In the genomic region with DNA sequence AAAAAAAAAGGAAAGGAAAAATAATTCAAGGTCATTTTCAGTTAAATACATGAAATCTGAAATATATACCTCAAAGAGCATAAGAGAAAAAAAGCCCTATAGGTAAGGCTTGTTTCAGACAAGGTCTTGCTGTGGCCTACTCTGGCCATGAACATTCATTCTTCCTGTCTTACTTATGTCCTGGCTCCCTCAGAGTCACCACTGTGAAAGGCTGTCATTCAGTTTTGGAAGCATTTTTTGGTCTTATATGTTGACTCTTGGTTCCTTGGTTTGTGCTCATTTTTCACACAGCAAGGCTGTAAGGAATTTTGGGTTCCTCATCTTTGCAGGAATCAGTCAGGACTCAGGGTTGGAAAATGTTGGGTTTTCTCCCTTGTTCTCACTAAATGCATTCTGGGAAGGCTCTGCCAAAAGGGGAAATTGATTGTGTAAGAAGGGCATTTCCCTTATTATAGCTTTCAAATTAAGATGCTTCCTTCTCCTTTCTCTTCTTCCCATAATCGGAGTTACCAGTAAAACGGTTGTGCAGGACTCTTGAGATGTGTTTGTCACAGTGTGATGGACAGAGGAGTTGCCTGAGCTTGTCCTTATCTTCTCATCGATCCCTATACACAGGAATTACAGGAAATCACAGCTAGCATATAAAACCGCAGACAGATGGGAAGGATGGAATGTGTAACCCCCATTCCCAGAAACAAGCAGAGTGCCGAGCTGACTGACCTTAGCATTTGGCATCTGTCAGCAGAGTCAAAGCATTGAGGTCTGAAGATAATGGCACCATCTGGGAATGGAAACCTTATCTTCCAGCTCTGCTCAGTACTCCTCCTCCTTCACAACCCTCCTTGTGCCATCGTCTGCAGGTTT, we compare ENCODE assay signal across 10 mouse cellular contexts. TPM values are rescaled to one million over a fixed set of nuclear protein-coding genes. Genes with fewer than 3 reads are reported as not detected.
DNase-seq lines count a peak whose midpoint lies in the region; ATAC-seq and TF ChIP-seq lines count a peak whose summit lies in the region.
"Had no signal": no experiment of that assay in that cellular context is flagged by ENCODE, and none has a peak within 500 bp of the region (broad histone marks: within the 10 kb centered on the region; RNA-seq: fewer than 3 reads in every experiment).

No protein-coding gene starts in this region.

- peak overlapping the region; percentile 55 for H3K27ac ChIP-seq in heart, adult 2 months
- peak overlapping the region; percentile 52 for H3K27ac ChIP-seq in ES-Bruce4 (ENCODE audit: insufficient read depth, low read length)
- peak overlapping the region; percentile 13; the same call in 1 of the 2 replicates for H3K27ac ChIP-seq in embryonic facial prominence, embryonic 14.5 days (replicated peaks; ENCODE audit: low read depth, low read length)
- H3K27ac ChIP-seq in liver, embryonic 16.5 days (ENCODE audit: low read length): peak overlapping the region; percentile 62
- H3K27ac ChIP-seq: limb, embryonic 12.5 days had no signal

- TF ChIP-seq EP300 in heart, adult 2 months (IDR thresholded peaks at IDR 0.05; ENCODE audit: insufficient read depth, low read depth, low read length): no peak
- 0 out of 2 replicates have a peak, but pooled peaks have one; percentile 29 for TF ChIP-seq EP300 in ES-Bruce4 (IDR thresholded peaks at IDR 0.05; ENCODE audit: insufficient read depth, low read depth, low read length)

- 8% methylated on average over 6 of the region's 6 CpGs for WGBS in heart, adult 2 months
- 40% methylated on average over 6 of the region's 6 CpGs for WGBS in embryonic facial prominence, embryonic 14.5 days
- 12% methylated on average over 6 of the region's 6 CpGs for WGBS in liver, embryonic 16.5 days (ENCODE audit: insufficient replicate concordance)

- no peaks in the 10 kb centered on the region for H3K9me3 ChIP-seq in ES-Bruce4 (replicated peaks; ENCODE audit: control insufficient read depth, insufficient read depth, low read length, poor library complexity, severe bottlenecking)
- H3K9me3 ChIP-seq in embryonic facial prominence, embryonic 14.5 days (ENCODE audit: control insufficient read depth, low read length): no peaks in the 10 kb centered on the region
- no peaks in the 10 kb centered on the region for H3K9me3 ChIP-seq in liver, embryonic 16.5 days (replicated peaks; ENCODE audit: control insufficient read depth, low read length)
- H3K9me3 ChIP-seq: limb, embryonic 12.5 days had no signal

- peaks cover 79% of the 10 kb centered on the region for H3K36me3 ChIP-seq in heart, adult 2 months (ENCODE audit: control insufficient read depth, insufficient read depth, low read length)
- H3K36me3 ChIP-seq in ES-Bruce4 (ENCODE audit: control insufficient read depth, insufficient read depth, low read length, poor library complexity, severe bottlenecking): no peaks in the 10 kb centered on the region
- no peaks in the 10 kb centered on the region for H3K36me3 ChIP-seq in embryonic facial prominence, embryonic 14.5 days (ENCODE audit: control insufficient read depth, insufficient read depth, low read length)
- H3K36me3 ChIP-seq in liver, embryonic 16.5 days (ENCODE audit: control insufficient read depth, insufficient read depth): no peaks in the 10 kb centered on the region
- H3K36me3 ChIP-seq: limb, embryonic 12.5 days had no signal

- no peak overlapping the region for H3K9ac ChIP-seq in heart, adult 2 months (ENCODE audit: low read depth, low read length)
- no peak overlapping the region for H3K9ac ChIP-seq in ES-Bruce4 (ENCODE audit: low read depth, poor library complexity, severe bottlenecking)
- no peak overlapping the region for H3K9ac ChIP-seq in embryonic facial prominence, embryonic 14.5 days (ENCODE audit: low read depth, low read length)
- 0 out of 2 replicates have a peak overlapping the region, but pooled peaks have one; percentile 14 for H3K9ac ChIP-seq in liver, embryonic 16.5 days (ENCODE audit: low read depth, low read length)
- H3K9ac ChIP-seq: limb, embryonic 12.5 days had no signal

- no peak for DNase-seq in heart, adult 2 months
- DNase-seq in heart, postnatal 36 days: no peak
- DNase-seq in embryonic facial prominence, embryonic 14.5 days (ENCODE audit: low spot score): no peak
- no peak for DNase-seq in layer of hippocampus, adult 9-11 months
- no peak for DNase-seq in lung, postnatal 10 days
- no peak for DNase-seq in spleen, adult 12 weeks (ENCODE audit: low spot score)
- DNase-seq: gastrocnemius, postnatal 25 days had no signal

- 0 out of 2 replicates have a peak, but pooled peaks have one; percentile 33 for ATAC-seq in embryonic facial prominence, embryonic 14.5 days (ENCODE audit: low read depth)
- ATAC-seq in liver, embryonic 16.5 days (ENCODE audit: low read depth): peak; percentile 64

- TF ChIP-seq CTCF in heart, adult 2 months (IDR thresholded peaks at IDR 0.05): no peak
- TF ChIP-seq CTCF in ES-Bruce4 (IDR thresholded peaks at IDR 0.05; ENCODE audit: low read depth, low read length): no peak

- H3K27me3 ChIP-seq in heart, adult 2 months (ENCODE audit: control insufficient read depth, insufficient read depth, low read length): no peaks in the 10 kb centered on the region
- H3K27me3 ChIP-seq in ES-Bruce4 (ENCODE audit: control insufficient read depth, insufficient read depth, low read length, poor library complexity, severe bottlenecking): no peaks in the 10 kb centered on the region
- H3K27me3 ChIP-seq in embryonic facial prominence, embryonic 14.5 days (replicated peaks; ENCODE audit: control insufficient read depth, insufficient read depth, low read length): no peaks in the 10 kb centered on the region
- H3K27me3 ChIP-seq in liver, embryonic 16.5 days (ENCODE audit: control insufficient read depth, insufficient read depth, low read depth, low read length): no peaks in the 10 kb centered on the region
- H3K27me3 ChIP-seq: limb, embryonic 12.5 days had no signal

- intact Hi-C loops in heart, adult 2 months (cut with DNase I): no loop called here
- intact Hi-C loops in heart, postnatal 36 days (cut with DNase I): loop anchor here (2.0 kb wide), 1 partner anchor 17 kb away; no protein-coding TSS in a partner anchor

- H3K4me3 ChIP-seq in heart, adult 2 months: no peak overlapping the region
- H3K4me3 ChIP-seq in ES-Bruce4 (ENCODE audit: low read depth, low read length): no peak overlapping the region
- no peak overlapping the region for H3K4me3 ChIP-seq in embryonic facial prominence, embryonic 14.5 days (ENCODE audit: low read depth, low read length)
- no peak overlapping the region for H3K4me3 ChIP-seq in liver, embryonic 16.5 days (ENCODE audit: low read depth, low read length)
- H3K4me3 ChIP-seq: limb, embryonic 12.5 days had no signal

- no peak for TF ChIP-seq POLR2A in heart, adult 2 months (IDR thresholded peaks at IDR 0.05; ENCODE audit: insufficient read depth, low read depth, low read length)
- TF ChIP-seq POLR2A in ES-Bruce4 (IDR thresholded peaks at IDR 0.05; ENCODE audit: insufficient read depth, low read length): no peak

- H3K4me2 ChIP-seq in embryonic facial prominence, embryonic 14.5 days (ENCODE audit: low read depth, low read length): no peak overlapping the region
- peak overlapping the region; percentile 32 for H3K4me2 ChIP-seq in liver, embryonic 16.5 days (ENCODE audit: low read depth, low read length)
- H3K4me2 ChIP-seq: limb, embryonic 12.5 days had no signal

- H3K79me2 ChIP-seq in heart, adult 2 months (replicated peaks; ENCODE audit: control insufficient read depth, insufficient read depth, low read length): peaks cover 15% of the 10 kb centered on the region

- peaks cover 53% of the 10 kb centered on the region for H3K4me1 ChIP-seq in heart, adult 2 months (ENCODE audit: control insufficient read depth, insufficient read depth, low read length)
- peaks cover 6% of the 10 kb centered on the region for H3K4me1 ChIP-seq in ES-Bruce4 (ENCODE audit: control insufficient read depth, insufficient read depth, low read length)
- peaks cover 10% of the 10 kb centered on the region for H3K4me1 ChIP-seq in embryonic facial prominence, embryonic 14.5 days (ENCODE audit: control insufficient read depth, insufficient read depth, low read length)
- peaks cover 68% of the 10 kb centered on the region for H3K4me1 ChIP-seq in liver, embryonic 16.5 days (ENCODE audit: control insufficient read depth, low read depth, low read length)

RNA-seq across cellular contexts. Expression of gene Susd6, which starts 21.6 kb away (rescaled TPM):
- 10 to 100 TPM; 67.4 to 78.6 TPM for total RNA-seq in heart, adult 2 months (2021)
- polyA plus RNA-seq in heart, adult 2 months (2012; rRNA removed): 50.1 and 75.8 TPM in 2 replicates
- 10 to 100 TPM; 72.2 to 76.1 TPM for total RNA-seq in heart, postnatal 36 days (2021)
- 56.0 and 57.0 TPM in 2 replicates for polyA plus RNA-seq in ES-Bruce4 (2011; ENCODE audit: insufficient read depth, insufficient read length, low read depth, missing spikeins)
- polyA plus RNA-seq in embryonic facial prominence, embryonic 14.5 days (2014; fragmentation: Nextera tagmentation; extraction: Ambion mirVana): 20.6 and 21.0 TPM in 2 replicates
- polyA plus RNA-seq in liver, embryonic 16.5 days (2015; fragmentation: Nextera tagmentation; extraction: Ambion mirVana): 14.6 and 15.2 TPM in 2 replicates

RNA-seq across cellular contexts. Expression of gene Ccdc177, which starts 51.4 kb away (rescaled TPM):
- total RNA-seq in heart, adult 2 months (2021): under 1 TPM in 1 of 2 experiments, not detected in 1; 0.05 TPM
- not detected in 2 replicates for polyA plus RNA-seq in heart, adult 2 months (2012; rRNA removed)
- not detected for total RNA-seq in heart, postnatal 36 days (2021)
- polyA plus RNA-seq in ES-Bruce4 (2011; ENCODE audit: insufficient read depth, insufficient read length, low read depth, missing spikeins): not detected in 2 replicates
- polyA plus RNA-seq in embryonic facial prominence, embryonic 14.5 days (2014; fragmentation: Nextera tagmentation; extraction: Ambion mirVana): 0.14 and 0.24 TPM in 2 replicates
- not detected in 2 replicates for polyA plus RNA-seq in liver, embryonic 16.5 days (2015; fragmentation: Nextera tagmentation; extraction: Ambion mirVana)
- total RNA-seq: gastrocnemius, postnatal 25 days had no signal
